Mouse (Mus musculus) CD4-positive, CD25-positive, alpha-beta regulatory T cell, adult 2 months (primary cell): ENCODE results near the gene Ptpn13.
A peak's percentile ranks its signal among the peaks of the same experiment; 100 is the strongest.

Experiments
- DNase-seq: peaks from one replicate; pipeline ENCODE4 v3.0.0-alpha.2; 2012; ENCODE audit warnings: low read depth, low spot score

Gene Ptpn13

DNA sequence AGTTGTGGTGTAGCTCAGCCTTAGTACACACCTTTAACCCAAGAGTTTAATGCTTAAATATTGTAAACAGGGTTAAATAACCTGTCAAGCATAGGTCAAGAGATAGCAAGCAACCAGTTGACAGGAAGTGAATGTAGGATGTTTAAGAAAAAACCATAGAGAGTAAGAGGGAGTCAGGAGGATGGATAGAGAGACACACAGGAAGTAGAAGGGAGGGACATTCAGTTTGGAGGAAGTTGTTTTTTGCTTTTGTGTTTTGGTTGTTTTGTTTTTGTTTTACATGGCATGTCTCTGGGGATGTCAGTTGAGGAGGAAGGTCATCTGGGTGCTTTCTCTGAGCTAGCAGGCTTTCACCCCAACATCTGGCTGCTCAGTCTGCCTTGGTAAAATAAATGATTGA lies 91.6 kb downstream of the Ptpn13 start:
- no peak for DNase-seq

DNA sequence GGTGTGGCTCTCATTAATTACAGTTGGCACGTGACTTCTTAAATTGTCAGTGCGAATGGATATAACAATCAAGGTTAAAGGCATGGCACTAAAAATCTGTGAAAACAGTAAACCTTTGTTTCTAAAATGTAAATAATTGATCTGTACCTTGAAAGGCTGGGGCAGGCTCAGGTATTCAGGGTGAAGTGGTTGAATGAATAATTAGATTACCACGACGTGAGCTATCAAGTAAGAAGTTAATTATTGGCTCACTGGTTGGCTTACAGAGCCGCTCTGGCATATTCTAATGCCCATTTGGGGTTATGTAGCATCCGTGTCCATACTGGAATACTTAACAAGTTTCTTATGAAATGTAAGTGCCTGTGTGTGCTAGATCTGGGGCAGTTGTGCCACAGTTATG lies 92.6 kb downstream of the Ptpn13 start:
- DNase-seq = no peak

DNA sequence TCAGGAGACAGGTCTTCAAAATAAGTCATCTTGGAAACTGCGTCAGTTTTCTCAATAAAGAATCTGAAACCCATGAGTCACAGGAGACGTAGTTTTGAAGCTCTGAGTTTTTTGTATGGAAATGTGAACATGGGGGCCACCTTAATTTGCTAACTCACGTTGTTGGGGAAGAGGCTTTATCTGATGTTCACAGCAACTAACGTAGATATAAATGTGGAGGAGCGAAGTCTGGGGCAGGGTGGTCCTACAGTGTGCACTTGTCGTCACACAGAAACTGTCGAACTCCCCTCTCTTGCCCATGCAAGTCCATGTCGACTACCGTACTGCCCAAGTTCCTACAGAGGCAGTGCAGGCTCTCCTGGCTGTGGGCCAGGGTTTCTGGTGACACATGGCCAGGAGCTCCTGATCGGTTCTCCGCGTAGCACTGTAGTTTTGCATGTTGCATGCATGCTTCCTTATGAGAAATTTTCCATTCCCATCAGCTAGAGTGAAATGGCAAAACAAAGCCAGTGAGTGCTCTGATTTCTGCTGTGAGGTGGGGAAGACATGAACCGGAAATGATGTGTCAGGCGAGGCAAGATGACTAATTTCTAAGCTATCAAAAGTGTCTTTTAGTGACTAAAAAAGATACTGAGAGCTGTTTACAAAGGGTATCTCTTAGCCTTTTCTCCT lies 93.9 kb downstream of the Ptpn13 start:
- peak; percentile 63 for DNase-seq

DNA sequence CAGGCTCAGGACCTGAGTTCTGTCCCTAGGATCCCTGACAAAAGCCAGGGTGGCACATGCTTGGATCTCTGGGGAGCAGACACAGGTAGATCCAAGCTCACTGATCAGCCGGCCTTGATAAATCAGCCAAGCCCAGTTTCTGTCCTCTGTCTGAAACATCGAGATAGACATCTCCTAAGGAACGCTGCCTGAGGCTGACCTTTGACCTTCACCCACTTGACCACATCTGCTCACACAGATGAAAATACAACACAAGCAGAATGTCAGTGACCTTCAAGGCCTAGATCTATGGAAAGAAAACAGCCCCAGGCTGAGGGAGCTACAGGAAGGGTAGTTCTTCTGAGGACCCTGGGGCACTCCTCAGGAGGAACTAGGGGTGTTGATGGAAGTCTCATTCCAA lies 97.4 kb downstream of the Ptpn13 start:
- DNase-seq = no peak

DNA sequence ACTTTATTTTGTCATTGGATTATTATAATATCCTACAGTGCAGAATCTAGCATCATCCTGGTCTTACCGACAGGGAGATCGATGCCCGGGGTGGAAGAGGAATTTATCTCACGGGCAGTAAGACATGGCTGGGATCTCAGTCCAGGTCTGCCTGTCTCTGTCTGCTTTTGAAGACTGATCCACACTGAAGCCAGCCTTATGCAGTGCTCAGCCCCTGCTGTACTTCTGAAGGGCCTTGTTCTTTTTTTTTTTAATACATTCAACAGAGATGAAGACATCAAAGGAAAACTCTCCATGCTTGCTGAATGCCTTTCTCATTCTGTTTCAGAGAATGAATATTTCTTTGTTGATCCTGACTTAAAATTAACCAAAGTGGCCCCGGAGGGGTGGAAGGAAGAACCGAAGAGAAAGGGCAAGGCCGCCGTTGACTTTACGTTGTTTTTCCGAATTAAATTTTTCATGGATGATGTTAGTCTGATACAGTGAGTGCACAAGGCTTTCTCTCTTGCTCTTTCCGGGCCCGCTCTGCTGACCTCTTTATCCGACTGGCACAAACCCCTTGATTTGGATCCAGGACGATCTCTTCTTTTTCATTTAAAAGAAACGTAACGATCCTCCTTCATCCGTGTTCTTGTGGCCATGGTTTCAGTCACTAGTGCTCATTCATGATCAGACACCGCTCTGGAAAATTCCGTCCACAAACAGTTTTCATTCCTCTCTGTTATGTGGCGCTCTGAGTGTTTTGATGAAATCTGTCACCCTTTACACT lies 101.9 kb downstream of the Ptpn13 start:
- no peak for DNase-seq

DNA sequence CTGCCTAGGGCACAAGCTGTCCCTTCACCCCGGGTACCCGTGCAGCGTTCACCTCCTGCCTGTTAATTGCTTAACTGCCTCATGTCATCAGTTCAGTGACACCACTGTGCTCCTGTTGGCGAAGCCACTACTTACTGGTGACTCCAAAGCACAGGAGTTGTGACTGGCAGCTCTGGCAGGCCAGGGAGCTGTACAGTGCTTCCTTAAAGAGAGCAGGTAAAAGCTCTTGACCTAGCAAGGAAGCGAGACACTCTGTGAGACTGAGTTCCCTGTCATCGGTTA lies 102.4 kb downstream of the Ptpn13 start:
- no peak for DNase-seq

DNA sequence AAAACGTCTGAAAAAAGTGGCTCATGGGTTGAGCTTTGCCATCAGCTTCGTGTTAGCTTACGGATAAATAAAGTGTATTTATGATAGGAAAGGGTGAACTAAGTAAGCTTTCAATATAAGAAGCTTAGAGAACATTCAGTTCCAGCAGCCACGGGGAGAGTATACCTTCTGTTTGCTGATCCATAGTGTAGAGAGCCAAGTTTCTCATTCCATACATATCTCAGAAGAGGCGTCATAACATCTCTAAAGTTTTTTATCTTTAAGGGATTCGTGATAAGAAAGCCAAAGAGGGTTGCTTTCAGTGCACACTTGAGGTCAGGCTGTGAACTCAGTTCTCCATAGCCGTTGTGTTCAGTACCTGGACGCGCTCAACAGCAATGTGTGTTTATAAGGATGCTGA lies 105.2 kb downstream of the Ptpn13 start:
- no peak for DNase-seq

DNA sequence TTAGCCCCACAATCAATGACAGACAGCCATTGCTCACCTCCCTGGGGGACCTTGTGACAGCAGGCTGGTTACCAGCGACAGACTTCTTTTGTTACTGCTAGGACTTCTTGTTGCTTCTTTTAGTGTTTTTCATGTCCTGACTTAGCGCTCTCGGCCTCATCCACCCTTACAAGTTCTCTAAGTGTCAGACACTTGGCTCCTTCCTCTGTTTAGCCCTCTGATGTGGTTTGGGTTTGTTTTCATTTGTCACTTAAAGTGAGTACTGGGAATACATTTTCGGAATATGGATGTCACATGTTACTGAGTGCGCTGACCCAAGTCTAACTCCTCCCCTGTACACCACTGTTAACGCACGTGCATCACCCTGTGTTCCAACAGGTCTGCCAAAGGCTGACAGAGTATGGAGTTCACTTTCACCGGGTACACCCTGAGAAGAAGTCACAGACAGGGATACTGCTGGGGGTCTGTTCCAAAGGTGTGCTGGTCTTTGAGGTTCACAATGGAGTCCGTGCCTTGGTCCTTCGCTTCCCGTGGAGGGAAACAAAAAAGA lies 107.9 kb downstream of the Ptpn13 start:
- DNase-seq = no peak

DNA sequence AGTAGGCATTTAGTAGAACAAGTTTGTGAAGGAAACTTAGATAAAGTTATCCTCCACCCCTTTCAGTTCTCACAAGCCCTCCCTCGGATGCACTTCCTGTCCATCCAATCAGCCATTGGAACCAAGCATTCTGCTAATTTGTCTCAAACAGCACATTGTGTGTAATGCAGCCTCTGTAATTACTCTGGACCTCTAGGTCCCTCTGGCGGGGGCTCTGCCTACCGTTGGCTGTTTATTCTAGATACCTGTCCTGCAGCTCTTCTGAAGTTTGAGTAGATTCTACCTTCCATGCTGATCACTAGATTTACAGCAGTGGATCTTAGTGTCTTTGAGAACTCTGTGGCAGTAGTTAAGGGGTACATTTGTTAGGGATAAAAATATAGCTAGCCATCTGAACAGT lies 109.5 kb downstream of the Ptpn13 start:
- no peak for DNase-seq

DNA sequence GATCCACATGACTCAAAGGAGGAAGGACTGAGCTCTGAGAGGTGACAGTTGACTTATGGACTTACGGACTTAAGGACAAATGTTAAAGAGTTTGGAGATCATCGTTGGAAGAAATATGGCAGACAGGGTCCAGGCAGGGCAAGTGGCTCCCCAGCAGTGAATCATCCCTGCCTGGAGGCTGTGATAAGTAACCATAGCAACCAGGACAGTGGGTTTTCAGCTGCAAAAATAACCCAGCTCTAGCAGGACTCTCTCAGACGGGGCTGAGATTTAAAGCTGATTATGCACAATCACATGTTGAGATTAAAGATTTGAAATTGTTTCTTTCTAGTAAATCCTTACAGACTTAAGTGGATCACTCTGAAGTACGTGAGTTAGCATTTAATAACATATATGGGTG lies 112.4 kb downstream of the Ptpn13 start:
- no peak for DNase-seq

DNA sequence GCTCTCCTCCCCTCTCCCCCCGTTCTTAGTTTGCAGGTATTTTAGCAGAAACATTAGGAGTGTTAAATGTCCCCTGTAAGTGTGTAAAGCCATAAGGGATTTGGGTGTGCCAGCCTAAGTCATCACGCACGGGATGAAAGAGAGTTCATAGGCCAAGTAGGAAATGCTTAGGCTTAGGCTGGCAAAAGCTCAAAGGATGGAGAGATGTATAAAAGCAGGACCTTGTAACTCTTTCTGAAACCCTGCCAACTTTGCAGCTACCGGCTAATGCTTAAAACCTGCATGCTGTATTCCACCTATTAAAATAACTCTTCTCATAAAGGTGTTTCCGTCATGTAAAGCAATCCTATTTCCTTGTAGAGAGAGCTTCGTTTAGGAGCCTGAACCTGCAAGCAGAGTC lies 115.6 kb downstream of the Ptpn13 start:
- no peak for DNase-seq

DNA sequence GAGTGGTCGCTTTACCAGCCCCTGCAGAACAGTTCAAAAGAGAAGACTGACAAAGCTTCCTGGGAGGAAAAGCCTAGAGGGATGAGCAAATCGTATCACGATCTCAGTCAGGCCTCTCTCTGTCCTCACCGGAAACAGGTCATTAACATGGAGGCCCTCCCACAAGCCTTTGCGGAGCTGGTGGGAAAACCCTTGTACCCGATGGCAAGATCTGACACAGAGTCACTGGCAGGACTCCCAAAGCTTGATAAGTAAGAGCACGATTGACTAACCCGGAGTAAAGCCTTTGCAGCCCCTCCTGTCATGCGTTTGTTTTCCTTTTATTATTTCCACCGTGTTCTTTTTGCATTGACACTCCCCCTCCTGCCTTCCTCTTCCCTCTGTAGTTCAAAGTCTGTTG lies 116.1 kb downstream of the Ptpn13 start:
- no peak for DNase-seq

DNA sequence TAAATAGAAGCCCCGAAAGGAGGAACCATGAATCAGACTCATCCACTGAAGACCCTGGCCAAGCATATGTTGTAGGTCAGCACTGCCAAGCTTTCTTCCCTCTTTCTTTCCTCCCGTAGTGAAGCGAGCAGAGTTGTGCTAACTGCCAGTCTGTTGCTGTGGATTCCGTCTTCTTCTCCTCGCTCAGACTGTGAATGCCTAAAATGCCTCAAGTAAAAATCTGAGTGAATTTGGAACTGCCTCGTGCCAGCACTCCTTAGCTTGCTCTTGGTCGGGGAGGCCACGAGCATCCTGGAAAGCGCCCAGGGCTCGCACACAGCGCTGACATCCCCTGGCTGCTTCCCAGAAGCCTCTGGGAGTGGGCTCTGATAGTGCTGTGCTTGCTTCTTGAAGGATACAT lies 116.5 kb downstream of the Ptpn13 start:
- DNase-seq = no peak

DNA sequence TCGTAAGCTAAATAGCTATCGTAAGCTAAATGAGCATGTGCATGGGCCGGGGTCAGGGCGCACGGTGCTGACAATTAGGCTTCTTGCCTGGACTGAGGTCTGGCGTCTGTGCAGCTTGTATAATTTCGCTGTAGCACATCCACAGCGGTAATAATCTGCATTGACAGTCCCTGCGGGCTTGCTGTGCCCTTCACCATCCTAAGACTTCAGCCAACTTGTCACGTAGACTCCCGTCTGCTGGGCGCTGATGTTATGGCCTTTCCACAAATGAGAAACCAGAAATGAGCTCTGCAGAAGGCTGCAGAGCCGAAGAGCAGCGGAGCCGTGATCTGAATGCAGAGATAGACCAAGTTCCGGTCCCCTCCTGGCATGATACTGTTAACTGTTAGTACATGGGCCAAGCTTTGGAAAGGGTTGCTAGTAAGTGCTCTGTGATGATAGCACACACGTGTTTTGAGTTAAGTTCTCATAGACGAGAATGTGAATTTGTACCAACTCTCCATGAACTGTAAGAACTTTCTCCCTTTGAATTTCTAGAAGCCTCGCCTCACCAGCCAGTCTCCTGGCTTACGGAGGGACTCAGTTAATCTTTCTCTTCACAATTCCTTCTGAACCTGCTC lies 120.5 kb downstream of the Ptpn13 start:
- no peak for DNase-seq

DNA sequence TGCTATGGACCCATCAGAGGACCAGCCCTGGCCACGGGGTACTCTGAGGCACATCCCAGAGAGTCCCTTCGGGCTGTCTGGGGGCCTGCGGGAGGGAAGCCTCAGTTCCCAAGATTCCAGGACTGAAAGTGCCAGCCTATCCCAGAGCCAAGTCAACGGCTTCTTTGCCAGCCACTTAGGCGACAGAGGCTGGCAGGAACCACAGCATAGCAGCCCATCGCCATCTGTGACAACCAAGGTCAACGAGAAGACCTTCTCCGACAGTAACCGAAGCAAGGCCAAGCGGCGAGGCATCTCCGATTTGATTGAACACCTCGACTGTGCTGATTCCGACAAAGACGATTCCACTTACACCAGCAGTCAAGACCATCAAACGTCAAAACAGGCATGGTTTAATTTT lies 129.8 kb downstream of the Ptpn13 start:
- DNase-seq = no peak

DNA sequence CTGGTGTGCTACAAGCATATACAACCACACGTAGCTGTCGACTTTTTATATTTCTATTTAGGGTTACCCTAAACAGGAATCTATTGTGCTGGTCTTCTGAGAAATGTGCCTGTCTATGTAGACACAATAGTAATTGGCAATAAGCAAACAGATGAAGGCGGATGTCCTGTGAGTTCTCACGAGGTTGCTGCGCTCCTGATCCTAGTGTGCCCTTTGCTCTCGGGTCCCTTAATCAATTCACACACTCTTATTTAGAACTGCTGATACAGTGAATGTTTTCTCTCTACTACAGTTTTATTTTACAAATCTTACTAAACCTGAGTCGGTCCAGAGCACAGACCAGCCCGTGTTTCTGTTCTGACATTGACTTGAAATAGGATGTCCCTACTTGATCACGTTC lies 135.6 kb downstream of the Ptpn13 start:
- no peak for DNase-seq

DNA sequence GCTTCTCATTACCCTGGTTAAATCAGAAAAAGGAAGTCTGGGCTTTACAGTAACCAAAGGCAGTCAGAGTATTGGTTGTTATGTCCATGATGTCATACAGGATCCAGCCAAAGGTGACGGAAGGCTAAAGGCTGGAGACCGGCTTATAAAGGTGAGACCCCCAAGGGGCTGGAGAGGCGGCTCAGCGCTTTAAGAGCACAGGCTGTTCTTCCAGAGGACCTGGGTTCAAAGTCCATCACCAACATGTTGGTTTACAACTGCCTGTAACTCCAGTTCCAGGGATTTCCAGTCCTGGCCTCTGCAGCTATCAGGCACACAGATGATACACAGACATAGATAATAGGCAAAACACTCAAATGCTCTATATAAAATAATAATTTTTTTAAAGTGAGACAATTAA lies 143.0 kb downstream of the Ptpn13 start:
- DNase-seq = no peak

DNA sequence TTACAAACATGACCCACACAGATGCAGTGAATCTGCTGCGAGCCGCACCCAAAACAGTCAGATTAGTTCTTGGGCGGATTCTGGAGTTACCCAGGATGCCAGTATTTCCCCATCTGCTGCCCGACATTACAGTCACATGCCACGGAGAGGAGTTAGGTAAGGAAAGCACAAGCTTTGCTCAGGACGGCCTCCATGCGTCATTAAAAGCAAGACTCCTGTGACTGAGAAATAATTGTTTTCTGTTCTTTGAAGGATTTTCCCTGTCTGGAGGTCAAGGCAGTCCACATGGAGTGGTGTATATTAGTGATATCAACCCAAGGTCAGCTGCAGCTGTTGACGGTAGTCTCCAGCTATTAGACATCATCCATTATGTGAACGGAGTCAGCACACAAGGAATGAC lies 144.5 kb downstream of the Ptpn13 start:
- no peak for DNase-seq

DNA sequence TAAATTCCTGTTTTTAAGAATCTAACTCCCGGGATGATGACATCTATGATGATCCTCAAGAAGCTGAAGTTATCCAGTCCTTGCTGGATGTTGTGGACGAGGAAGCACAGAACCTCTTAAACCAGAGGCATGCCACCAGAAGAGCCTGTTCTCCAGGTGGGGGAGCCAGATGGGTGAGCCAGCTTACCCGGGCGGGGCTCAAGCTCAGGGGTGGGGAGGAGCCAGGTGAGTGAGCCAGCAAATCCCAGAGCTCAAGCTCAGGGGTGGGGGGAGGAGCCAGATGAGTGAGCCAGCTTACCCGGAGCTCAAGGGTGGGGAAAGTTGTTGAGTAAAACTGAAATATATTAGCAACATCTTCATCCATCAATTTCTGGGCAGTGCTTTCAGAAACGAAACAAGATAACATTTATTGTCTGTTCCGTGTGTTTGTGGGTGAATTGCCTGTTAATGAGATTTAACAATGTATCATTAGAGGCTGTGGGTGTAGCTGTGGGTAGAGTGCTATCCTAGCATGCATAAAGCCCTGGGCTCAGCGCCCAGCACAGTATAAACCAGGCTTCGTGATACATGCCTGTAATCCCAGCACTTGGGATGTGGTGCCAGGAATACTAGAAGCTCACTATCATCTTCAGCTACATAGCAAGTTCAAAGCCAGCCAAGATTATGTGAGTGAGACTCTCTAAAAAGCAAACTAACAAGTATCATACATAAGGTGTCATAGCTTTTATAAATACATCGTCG lies 154.9 kb downstream of the Ptpn13 start:
- DNase-seq = peak; percentile 11

DNA sequence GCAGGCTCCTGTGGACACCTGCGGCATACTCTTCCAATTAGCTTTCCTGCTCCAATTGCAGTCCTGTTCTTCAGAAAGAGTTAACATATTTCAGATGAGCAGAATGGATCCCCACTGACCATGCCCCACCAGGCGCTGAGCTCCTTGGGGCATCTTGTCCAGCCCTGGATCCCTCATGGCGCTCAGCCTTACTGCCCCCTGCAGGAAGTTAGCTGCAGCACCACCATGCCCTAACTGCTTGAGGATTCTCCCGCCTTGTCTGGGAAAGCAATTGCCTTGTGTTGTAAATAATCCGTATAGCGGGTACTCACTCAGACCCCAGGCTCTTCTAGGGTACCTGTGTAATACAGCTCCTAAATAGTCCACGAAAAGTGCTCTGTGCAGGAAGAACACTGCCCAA lies 162.2 kb downstream of the Ptpn13 start:
- DNase-seq = peak; percentile 30

DNA sequence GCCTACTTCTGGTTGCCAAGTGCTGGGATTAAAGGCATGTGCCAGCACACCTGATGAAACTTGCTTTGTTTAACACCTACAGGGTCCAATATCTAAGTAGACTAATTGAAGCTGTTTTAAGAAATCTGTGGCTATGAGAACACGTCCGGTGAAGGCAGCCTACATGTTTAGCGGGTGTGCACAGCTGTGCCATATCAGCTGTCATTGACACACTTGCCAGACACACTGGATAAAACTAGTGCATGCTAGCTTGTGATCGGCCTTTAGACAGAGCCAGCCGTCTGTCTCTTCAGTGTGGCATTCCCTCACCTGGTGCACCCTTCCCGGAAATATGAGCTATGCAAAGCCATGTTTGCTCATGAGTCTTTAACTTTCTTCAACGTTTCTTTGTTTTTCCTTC lies 166.9 kb downstream of the Ptpn13 start:
- DNase-seq = no peak

DNA sequence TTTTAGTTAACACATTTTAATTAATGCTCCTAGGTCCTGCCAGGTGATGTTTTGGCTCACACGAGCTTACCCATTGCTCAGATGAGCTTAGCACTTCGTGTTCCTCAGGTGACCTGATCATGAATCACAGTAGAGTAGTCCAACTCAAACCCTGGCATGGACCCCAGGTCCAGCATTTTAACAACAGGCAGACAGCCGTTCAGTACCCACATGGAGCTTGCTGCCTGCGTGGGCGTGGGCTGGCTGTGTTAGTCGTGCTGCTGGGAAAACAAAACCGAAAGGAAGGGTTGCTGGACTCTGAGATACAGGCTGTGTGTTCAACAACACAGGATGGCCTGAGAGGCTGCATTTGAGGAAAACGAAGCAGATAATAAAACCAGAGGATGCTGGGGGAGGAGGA lies 167.7 kb downstream of the Ptpn13 start:
- DNase-seq = peak; percentile 8
